Mouse (Mus musculus): ENCODE data around the gene Arhgef5. TPM values are rescaled to one million over a fixed set of nuclear protein-coding genes. Genes with fewer than 3 reads are reported as not detected.
"Not testable (repeated sequence)": the region's sequence is repeated elsewhere in the genome, so short reads cannot be mapped to it uniquely, and the experiment has no call there.

The Arhgef5 gene
- not detected in 2 replicates for total RNA-seq (2014; fragmentation: Nextera tagmentation)
- 0.12 and 1.1 TPM in 2 replicates for total RNA-seq (2017)
- polyA plus RNA-seq (2012), result not detected in 2 replicates

- no peak within 1 kb of the TSS for H3K4me3 ChIP-seq (ENCODE audit: low read depth, low read length)
- ATAC-seq (ENCODE audit: extremely low read depth, insufficient number of reproducible peaks, low FRiP score, poor library complexity, severe bottlenecking) (no peak), DNase-seq (ENCODE audit: low spot score) (no peak)
- TF ChIP-seq POLR2AphosphoS5 (IDR thresholded peaks at IDR 0.05; ENCODE audit: insufficient replicate concordance, low read depth, low read length), result no peak
- no peak for TF ChIP-seq GATA1 (IDR thresholded peaks at IDR 0.05; ENCODE audit: borderline replicate concordance, low read length)
- TF ChIP-seq GATA2 (IDR thresholded peaks at IDR 0.05; ENCODE audit: borderline replicate concordance, low read depth, low read length), result no peak
- no peak for TF ChIP-seq CTCF (IDR thresholded peaks at IDR 0.05; ENCODE audit: low read depth, low read length)
- no peak for TF ChIP-seq TAL1 (conservative IDR thresholded peaks at IDR 0.05; ENCODE audit: low read depth, low read length)
- no peaks in the 10 kb centered on the region for H3K4me1 ChIP-seq (ENCODE audit: insufficient read depth, low read depth, low read length)
- H3K9me3 ChIP-seq (replicated peaks), result no peaks in the 10 kb centered on the region
- H3K36me3 ChIP-seq (replicated peaks), result no peaks in the 10 kb centered on the region
- peaks cover 18% of the 10 kb centered on the region for H3K27me3 ChIP-seq (ENCODE audit: insufficient read depth, low read length)
Observed at GRCm38 (mm10) chr6:43265363-43266041, at the start of gene Arhgef5. Gene Arhgef5 (plus strand): TSS chr6:43265582.

GRCm38 (mm10) chr6:43231255-43231654 is 34.1 kb upstream of the Arhgef5 start, which contains the start of gene Olfr47:
Gene Olfr47 (plus strand): TSS chr6:43231529.
- not testable (repeated sequence) for H3K9me3 ChIP-seq (replicated peaks); ATAC-seq (ENCODE audit: extremely low read depth, insufficient number of reproducible peaks, low FRiP score, poor library complexity, severe bottlenecking); H3K27me3 ChIP-seq (ENCODE audit: insufficient read depth, low read length); H3K4me3 ChIP-seq (ENCODE audit: low read depth, low read length); H3K36me3 ChIP-seq (replicated peaks); DNase-seq (ENCODE audit: low spot score); H3K4me1 ChIP-seq (ENCODE audit: insufficient read depth, low read depth, low read length)

- TF ChIP-seq POLR2AphosphoS5 (IDR thresholded peaks at IDR 0.05; ENCODE audit: insufficient replicate concordance, low read depth, low read length), result no peak
- no peak for TF ChIP-seq GATA2 (IDR thresholded peaks at IDR 0.05; ENCODE audit: borderline replicate concordance, low read depth, low read length)
- no peak for TF ChIP-seq CTCF (IDR thresholded peaks at IDR 0.05; ENCODE audit: low read depth, low read length)
- TF ChIP-seq GATA1 (IDR thresholded peaks at IDR 0.05; ENCODE audit: borderline replicate concordance, low read length), result no peak
- no peak for TF ChIP-seq TAL1 (conservative IDR thresholded peaks at IDR 0.05; ENCODE audit: low read depth, low read length)
- DNase-seq (ENCODE audit: low spot score) (no peak), ATAC-seq (ENCODE audit: extremely low read depth, insufficient number of reproducible peaks, low FRiP score, poor library complexity, severe bottlenecking) (no peak)
- Histone ChIP-seq H3K4me1 (ENCODE audit: insufficient read depth, low read depth, low read length) (no peaks in the 10 kb centered on the region), H3K9me3 (replicated peaks) (no peaks in the 10 kb centered on the region), H3K27me3 (ENCODE audit: insufficient read depth, low read length) (peaks cover 2% of the 10 kb centered on the region; the same call in 1 of the 2 replicates), H3K4me3 (ENCODE audit: low read depth, low read length) (no peak overlapping the region), H3K36me3 (replicated peaks) (no peaks in the 10 kb centered on the region)
Observed at GRCm38 (mm10) chr6:43242061-43242460, 23.3 kb upstream of the Arhgef5 start.

DNA sequence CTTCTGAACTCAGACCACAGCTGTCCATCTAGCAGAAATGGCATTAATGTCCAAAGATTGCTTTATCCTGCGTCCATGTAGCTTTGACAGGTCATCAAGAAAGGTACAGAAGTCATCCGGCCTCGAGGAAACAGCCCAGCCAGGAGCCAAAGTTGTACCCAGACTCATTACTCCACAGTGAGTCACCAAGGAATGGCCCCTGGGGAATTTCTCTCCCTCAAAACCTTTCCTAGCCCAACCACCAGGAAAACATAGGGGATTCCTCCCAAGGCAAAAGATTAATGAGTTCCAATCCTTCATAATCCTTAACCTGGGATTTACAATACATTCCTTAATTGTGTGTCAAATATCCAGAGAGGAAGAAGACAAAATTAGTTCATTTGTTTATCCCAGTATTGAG is 18.0 kb upstream of the Arhgef5 start:
- H3K9me3 ChIP-seq (replicated peaks), result no peaks in the 10 kb centered on the region
- TF ChIP-seq GATA2 (IDR thresholded peaks at IDR 0.05; ENCODE audit: borderline replicate concordance, low read depth, low read length) (no peak), GATA1 (IDR thresholded peaks at IDR 0.05; ENCODE audit: borderline replicate concordance, low read length) (no peak), CTCF (IDR thresholded peaks at IDR 0.05; ENCODE audit: low read depth, low read length) (no peak), POLR2AphosphoS5 (IDR thresholded peaks at IDR 0.05; ENCODE audit: insufficient replicate concordance, low read depth, low read length) (no peak), TAL1 (conservative IDR thresholded peaks at IDR 0.05; ENCODE audit: low read depth, low read length) (no peak)
- H3K27me3 ChIP-seq (ENCODE audit: insufficient read depth, low read length), result peaks cover 2% of the 10 kb centered on the region; the same call in 1 of the 2 replicates
- H3K4me1 ChIP-seq (ENCODE audit: insufficient read depth, low read depth, low read length), result no peaks in the 10 kb centered on the region
- DNase-seq (ENCODE audit: low spot score) (no peak), ATAC-seq (ENCODE audit: extremely low read depth, insufficient number of reproducible peaks, low FRiP score, poor library complexity, severe bottlenecking) (no peak)
- H3K4me3 ChIP-seq (ENCODE audit: low read depth, low read length), result no peak overlapping the region
- no peaks in the 10 kb centered on the region for H3K36me3 ChIP-seq (replicated peaks)

GRCm38 (mm10) chr6:43252994-43253393 is 12.4 kb upstream of the Arhgef5 start:
- TF ChIP-seq GATA2 (IDR thresholded peaks at IDR 0.05; ENCODE audit: borderline replicate concordance, low read depth, low read length), result no peak
- Histone ChIP-seq H3K4me3 (ENCODE audit: low read depth, low read length) (no peak overlapping the region), H3K9me3 (replicated peaks) (no peaks in the 10 kb centered on the region), H3K27me3 (ENCODE audit: insufficient read depth, low read length) (no peaks in the 10 kb centered on the region), H3K36me3 (replicated peaks) (no peaks in the 10 kb centered on the region), H3K4me1 (ENCODE audit: insufficient read depth, low read depth, low read length) (no peaks in the 10 kb centered on the region)
- ATAC-seq (ENCODE audit: extremely low read depth, insufficient number of reproducible peaks, low FRiP score, poor library complexity, severe bottlenecking) (no peak), DNase-seq (ENCODE audit: low spot score) (no peak)

- Histone ChIP-seq H3K9me3 (replicated peaks) (no peaks in the 10 kb centered on the region), H3K4me3 (ENCODE audit: low read depth, low read length) (no peak overlapping the region), H3K4me1 (ENCODE audit: insufficient read depth, low read depth, low read length) (no peaks in the 10 kb centered on the region), H3K36me3 (replicated peaks) (no peaks in the 10 kb centered on the region), H3K27me3 (ENCODE audit: insufficient read depth, low read length) (no peaks in the 10 kb centered on the region)
- ATAC-seq (ENCODE audit: extremely low read depth, insufficient number of reproducible peaks, low FRiP score, poor library complexity, severe bottlenecking) (no peak), DNase-seq (ENCODE audit: low spot score) (no peak)
- TF ChIP-seq GATA1 (IDR thresholded peaks at IDR 0.05; ENCODE audit: borderline replicate concordance, low read length), result no peak
- no peak for TF ChIP-seq GATA2 (IDR thresholded peaks at IDR 0.05; ENCODE audit: borderline replicate concordance, low read depth, low read length)
- no peak for TF ChIP-seq POLR2AphosphoS5 (IDR thresholded peaks at IDR 0.05; ENCODE audit: insufficient replicate concordance, low read depth, low read length)
- no peak for TF ChIP-seq CTCF (IDR thresholded peaks at IDR 0.05; ENCODE audit: low read depth, low read length)
- TF ChIP-seq TAL1 (conservative IDR thresholded peaks at IDR 0.05; ENCODE audit: low read depth, low read length), result no peak
Observed at GRCm38 (mm10) chr6:43254193-43254926, 11.0 kb upstream of the Arhgef5 start.
